Mouse (Mus musculus) cerebellum, adult (tissue): ENCODE measurements at regions not wholly inside any gene's neighbourhood (a gene's known extent, or its start where the extent isn't known, plus 50 kb on each side); places are given as distances from the start of the nearest gene placed in this dataset.

Experiments
- ATAC-seq: cut with Nextera tagmentation; 2 replicates; pipeline ENCODE4 v1.9.2; 2017; ENCODE audit warnings: mild to moderate bottlenecking, moderate library complexity, mixed read lengths; ENCODE audit not compliant: insufficient number of reproducible peaks, low FRiP score, low TSS enrichment

DNA sequence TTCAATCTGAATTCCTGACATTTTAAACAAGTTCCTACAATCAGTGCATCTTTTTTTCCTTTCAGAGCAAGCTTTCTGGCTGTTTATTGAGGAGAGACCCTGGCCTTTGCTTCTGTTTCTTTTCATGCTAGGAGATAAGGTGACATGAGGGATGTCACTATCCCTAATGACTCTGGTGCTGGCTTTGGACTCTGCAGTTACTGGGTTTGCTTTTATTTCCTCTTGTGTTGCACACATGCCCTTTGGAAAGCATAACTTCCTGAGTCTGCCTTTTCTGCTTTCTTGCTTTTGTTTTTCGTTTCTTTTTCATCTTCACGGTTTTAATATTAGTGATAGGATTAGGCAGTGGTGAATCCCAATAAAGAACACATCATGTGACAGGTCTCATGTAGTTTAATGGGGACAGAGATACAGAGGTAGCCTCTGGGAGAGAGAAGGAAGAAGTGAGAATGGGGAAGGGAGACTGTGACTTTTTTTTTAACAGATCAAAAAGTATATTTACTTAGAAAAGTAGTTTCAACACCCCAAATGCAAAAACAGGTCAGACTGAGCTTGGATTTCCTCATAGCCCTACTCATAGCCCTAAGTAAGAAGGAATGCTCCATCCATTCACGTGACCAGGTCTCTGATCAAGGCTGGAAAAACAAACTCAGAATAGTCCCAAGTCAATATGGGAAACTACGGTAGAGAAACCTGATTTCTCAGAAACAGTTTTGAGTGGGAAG lies 61.1 kb upstream of the Itga1 start:
- ATAC-seq: no peak

- no peak for ATAC-seq
Measured at GRCm38 (mm10) chr13:115159386-115159785, 57.6 kb upstream of the Itga1 start.
